Mouse (Mus musculus) C2C12 (cell line): ENCODE results near the gene Tut7. TPM values are rescaled to one million over a fixed set of nuclear protein-coding genes. Genes with fewer than 3 reads are reported as not detected.

Source experiments
- H3K27me3 ChIP-seq: one replicate; pipeline ENCODE4 v1.6.1; 2011; ENCODE audit not compliant: control insufficient read depth, insufficient read depth, insufficient read length
- H3K36me3 ChIP-seq: one replicate; pipeline ENCODE4 v1.6.1; 2011; ENCODE audit not compliant: control insufficient read depth, insufficient read depth
- H3K4me3 ChIP-seq: one replicate; pipeline ENCODE4 v1.5.1; 2011; ENCODE audit warnings: mild to moderate bottlenecking, control low read depth; ENCODE audit not compliant: poor library complexity, insufficient read depth, severe bottlenecking
- H3K79me2 ChIP-seq: one replicate; pipeline ENCODE4 v1.6.1; 2011; ENCODE audit not compliant: control insufficient read depth, insufficient read depth
- H3K79me3 ChIP-seq: one replicate; pipeline ENCODE4 v1.6.1; 2011; ENCODE audit warnings: low read depth, control low read depth
- H3ac ChIP-seq: one replicate; pipeline ENCODE3; 2011; ENCODE audit warnings: low read depth; ENCODE audit not compliant: control insufficient read depth, insufficient read length
- CEBPB ChIP-seq: IDR thresholded peaks from one replicate; pipeline ENCODE4 v1.6.1; 2011; ENCODE audit warnings: low read depth, mild to moderate bottlenecking, control low read depth, moderate library complexity
- CTCF ChIP-seq: IDR thresholded peaks from one replicate; pipeline ENCODE4 v1.5.1; 2011; ENCODE audit not compliant: control insufficient read depth, insufficient read depth, insufficient read length
- FOSL1 ChIP-seq: IDR thresholded peaks from one replicate; pipeline ENCODE4 v1.8.0; 2011; ENCODE audit warnings: mild to moderate bottlenecking, low read length; ENCODE audit not compliant: poor library complexity, insufficient read depth, severe bottlenecking
- MAX ChIP-seq: IDR thresholded peaks from one replicate; pipeline ENCODE4 v1.6.1; 2011; ENCODE audit warnings: mild to moderate bottlenecking, control low read depth
- MYOD1 ChIP-seq: IDR thresholded peaks from one replicate; pipeline ENCODE4 v1.6.1; 2011; ENCODE audit warnings: low read depth; ENCODE audit not compliant: control insufficient read depth, insufficient read length
- MYOG ChIP-seq: IDR thresholded peaks from one replicate; pipeline ENCODE4 v1.6.1; 2011; ENCODE audit not compliant: control insufficient read depth, insufficient read length; ENCODE audit errors: extremely low read depth
- USF1 ChIP-seq: IDR thresholded peaks from one replicate; pipeline ENCODE4 v1.6.1; 2011; ENCODE audit warnings: low read depth, mild to moderate bottlenecking, control low read depth, moderate library complexity
- long read RNA-seq, 2 experiments: library from polyadenylated mRNA; unstranded; transcript quantifications; one replicate each; pipeline ENCODE4 v2.0.0; 2019 to 2020
- polyA plus RNA-seq: library from polyadenylated mRNA; unstranded; fragments of >200 nt; fragmentation: generic; extraction: Trizol; gene quantifications from one replicate; pipeline ENCODE4 v1.2.1, GENCODE M21; 2012; ENCODE audit warnings: missing spikeins

Tut7 gene
- 13.7 TPM for polyA plus RNA-seq
- long read RNA-seq, experiment 1, full-length matches to known transcripts = 1 of 10 reads
- long read RNA-seq, experiment 1, partial matches to known transcripts = 6 of 10 reads
- long read RNA-seq, experiment 1, other reads (novel, unspliced or antisense) = 3 of 10 reads
- long read RNA-seq, experiment 2, transcript Tut7-207 (2 exons, 2,499 nt) = major isoform, 6 of 120 reads
- long read RNA-seq, experiment 2, partial matches to known transcripts = 60 of 120 reads
- long read RNA-seq, experiment 2, other reads (novel, unspliced or antisense) = 54 of 120 reads

DNA sequence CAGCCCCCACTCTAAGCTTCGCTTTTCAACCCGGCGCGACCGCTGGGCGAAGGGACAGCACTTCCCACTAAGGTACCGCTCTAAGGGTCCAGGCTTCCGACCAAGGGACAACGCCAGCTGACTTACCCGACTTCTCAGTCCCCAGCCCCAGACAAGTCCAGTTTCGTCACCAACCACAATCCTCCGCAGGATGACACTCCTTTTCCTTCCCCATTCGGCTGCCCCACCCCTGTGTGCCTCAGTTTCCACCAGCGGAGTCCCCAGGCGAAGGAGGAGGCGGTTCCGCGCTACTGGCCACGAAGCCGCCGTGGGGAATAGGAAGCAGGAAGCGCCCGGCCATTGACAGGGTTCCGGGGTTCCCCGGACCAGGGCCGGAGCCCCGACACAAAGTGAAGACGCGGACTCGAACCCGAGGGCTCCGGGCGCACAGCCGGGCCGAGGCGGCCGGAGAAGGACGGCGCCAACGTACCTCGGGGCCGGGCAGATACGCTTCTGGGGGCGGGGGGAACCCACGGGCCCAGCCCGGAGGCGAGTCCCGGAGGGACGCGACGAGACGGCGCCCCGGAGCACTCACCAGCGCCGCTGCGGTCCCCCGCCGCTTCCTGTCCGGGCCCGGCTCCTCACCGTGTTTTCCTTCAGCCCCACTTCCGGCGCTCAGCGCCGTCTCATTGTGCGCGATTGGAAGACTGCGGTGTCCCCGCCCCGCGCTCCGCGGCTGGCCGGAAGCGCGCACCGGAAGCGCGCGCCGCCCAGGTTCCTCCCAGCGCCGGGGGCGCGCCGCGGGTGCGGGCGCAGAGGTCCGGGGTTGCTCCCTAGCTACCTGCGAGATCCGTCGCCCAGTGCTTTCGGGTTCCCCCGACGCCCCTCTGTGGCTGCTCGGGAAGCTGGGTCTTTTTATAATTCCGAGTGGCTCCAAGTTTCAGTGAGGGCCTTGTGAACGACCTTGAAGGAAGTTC lies at the start of gene Tut7:
TSS of gene Tut7 (minus strand) at position 641 of the 956 bp plus-strand sequence.
- Histone ChIP-seq H3K79me2 (peaks cover 50% of the 10 kb centered on the region), H3K27me3 (no peaks in the 10 kb centered on the region), H3K36me3 (peaks cover 13% of the 10 kb centered on the region), H3ac (peak within 1 kb of the TSS; percentile 74), H3K79me3 (peaks cover 45% of the 10 kb centered on the region), H3K4me3 (peak within 1 kb of the TSS; percentile 94)
- no peak for TF ChIP-seq CEBPB
- no peak for TF ChIP-seq MAX
- TF ChIP-seq FOSL1 = no peak
- no peak for TF ChIP-seq MYOD1
- TF ChIP-seq CTCF = no peak
- TF ChIP-seq MYOG = no peak
- no peak for TF ChIP-seq USF1

DNA sequence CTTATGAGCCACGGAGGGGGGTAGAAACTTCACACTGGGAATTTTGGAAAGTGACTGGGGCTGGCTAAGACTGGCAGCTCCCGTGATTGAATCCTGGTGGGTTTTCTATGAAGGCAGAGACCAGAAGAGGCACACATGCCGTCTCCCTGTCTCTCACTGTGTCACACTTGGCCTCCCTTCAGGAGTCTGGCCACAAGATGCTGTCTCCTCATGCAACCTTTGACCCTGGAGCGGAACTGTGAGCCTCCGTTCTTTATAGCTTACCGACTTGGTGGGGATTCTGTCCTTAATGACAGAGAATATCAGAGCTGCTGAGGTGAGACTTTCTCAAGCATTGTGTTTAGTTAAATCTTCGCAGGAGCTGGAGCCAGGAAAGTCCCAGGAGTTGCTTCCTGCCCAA lies 49.5 kb upstream of the Tut7 start:
- Histone ChIP-seq H3ac (no peak overlapping the region), H3K79me3 (no peaks in the 10 kb centered on the region), H3K79me2 (no peaks in the 10 kb centered on the region), H3K27me3 (no peaks in the 10 kb centered on the region), H3K36me3 (no peaks in the 10 kb centered on the region), H3K4me3 (no peak overlapping the region)
- TF ChIP-seq MYOG (no peak), CTCF (no peak), CEBPB (no peak), MAX (no peak), USF1 (no peak), FOSL1 (no peak), MYOD1 (no peak)

DNA sequence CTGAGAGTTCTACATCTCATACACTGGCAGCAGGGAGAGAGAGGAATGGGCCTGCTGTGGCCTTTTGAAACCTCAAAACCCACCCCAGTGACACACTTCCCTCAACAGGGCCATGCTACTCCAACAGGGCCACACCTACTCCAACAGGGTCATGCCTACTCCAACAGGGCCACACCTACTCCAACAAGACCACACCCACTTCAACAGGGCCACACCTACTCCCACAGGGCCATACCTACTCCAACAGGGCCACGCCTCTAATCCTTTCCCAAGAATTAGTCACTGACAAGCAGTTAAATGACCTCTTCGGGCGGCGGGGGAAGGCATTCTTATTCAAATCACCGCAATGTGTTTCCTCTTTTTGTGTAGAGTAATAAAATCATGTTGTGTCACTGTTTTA lies 47.1 kb upstream of the Tut7 start:
- no peaks in the 10 kb centered on the region for H3K79me3 ChIP-seq
- H3K36me3 ChIP-seq = no peaks in the 10 kb centered on the region
- TF ChIP-seq MAX (no peak), FOSL1 (no peak), CEBPB (no peak), CTCF (no peak), MYOD1 (no peak), MYOG (no peak), USF1 (no peak)
- H3K27me3 ChIP-seq = no peaks in the 10 kb centered on the region
- H3K4me3 ChIP-seq = no peak overlapping the region
- H3K79me2 ChIP-seq = no peaks in the 10 kb centered on the region
- no peak overlapping the region for H3ac ChIP-seq

DNA sequence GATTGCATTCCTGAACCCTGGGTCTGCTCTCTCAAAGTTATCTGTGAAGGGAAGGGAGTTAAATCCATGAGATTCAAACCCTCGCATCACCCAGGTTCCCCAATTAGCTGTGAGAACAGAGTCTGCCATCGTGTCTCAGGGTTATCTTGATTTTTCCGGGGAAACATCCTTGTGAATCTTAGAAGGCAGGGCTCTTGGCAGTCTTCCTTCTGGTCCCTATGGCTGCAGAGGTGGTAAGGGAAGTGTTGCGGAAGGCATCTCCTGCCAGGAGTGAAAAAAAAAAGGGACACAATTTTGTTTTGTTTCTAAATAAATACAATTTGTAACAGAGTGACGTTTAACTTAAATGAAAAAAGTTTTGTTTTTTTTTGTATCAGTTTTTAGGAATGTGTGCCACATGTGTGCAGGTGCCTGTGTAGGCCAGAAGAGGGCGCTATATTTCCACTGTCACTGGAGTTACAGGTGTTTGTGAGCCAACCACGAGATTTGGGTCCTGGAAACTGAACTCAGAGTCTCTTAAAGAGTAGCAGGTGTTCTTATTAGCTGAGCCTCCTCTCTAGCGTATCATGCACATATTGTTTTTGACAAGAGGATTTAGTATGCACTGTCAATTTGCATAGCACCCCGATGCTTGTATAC lies 45.2 kb upstream of the Tut7 start:
- H3K36me3 ChIP-seq = no peaks in the 10 kb centered on the region
- no peaks in the 10 kb centered on the region for H3K79me3 ChIP-seq
- H3K27me3 ChIP-seq = no peaks in the 10 kb centered on the region
- no peak overlapping the region for H3K4me3 ChIP-seq
- H3K79me2 ChIP-seq = no peaks in the 10 kb centered on the region
- H3ac ChIP-seq = no peak overlapping the region
- TF ChIP-seq MYOG = no peak
- TF ChIP-seq MAX = no peak
- TF ChIP-seq CTCF = no peak
- TF ChIP-seq FOSL1 = no peak
- no peak for TF ChIP-seq MYOD1
- TF ChIP-seq USF1 = no peak

DNA sequence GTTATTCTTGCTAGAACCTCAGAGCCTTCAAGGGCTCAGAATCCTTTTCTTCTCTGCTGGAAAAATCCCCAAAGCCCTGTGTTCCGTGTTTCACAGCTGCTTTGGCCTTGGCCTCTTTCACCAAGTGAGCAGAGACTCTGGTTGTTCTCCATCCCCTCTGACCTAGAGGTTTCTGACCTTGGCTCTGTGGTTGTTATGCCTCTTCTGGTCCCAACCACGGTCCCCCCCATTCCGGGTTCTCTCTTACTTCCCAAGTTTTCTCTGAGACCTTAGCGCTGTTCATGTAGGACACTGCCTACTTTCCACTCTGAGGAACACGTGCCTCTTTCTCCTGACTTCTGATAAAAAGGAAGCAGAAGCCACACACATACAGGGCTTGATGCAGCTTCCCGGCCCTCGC lies 44.2 kb upstream of the Tut7 start:
- no peak overlapping the region for H3ac ChIP-seq
- no peak for TF ChIP-seq CEBPB
- TF ChIP-seq CTCF = no peak
- TF ChIP-seq MAX = no peak
- no peak for TF ChIP-seq MYOG
- no peak for TF ChIP-seq USF1
- no peak for TF ChIP-seq FOSL1
- no peak for TF ChIP-seq MYOD1

More for the DNA sequence above, 44.2 kb upstream of the Tut7 start:
- no peaks in the 10 kb centered on the region for H3K79me3 ChIP-seq
- H3K36me3 ChIP-seq = no peaks in the 10 kb centered on the region
- H3K79me2 ChIP-seq = no peaks in the 10 kb centered on the region
- no peak overlapping the region for H3K4me3 ChIP-seq
- no peaks in the 10 kb centered on the region for H3K27me3 ChIP-seq
